Mouse (Mus musculus) brain, embryonic 14.5 days (tissue): ENCODE results near the gene Mib2.

Experiments
- CTCF ChIP-seq: fragments of 200-500 bp; IDR thresholded peaks from 2 replicates; pipeline ENCODE4 v1.5.1; 2012; ENCODE audit warnings: inconsistent platforms, mild to moderate bottlenecking, moderate library complexity, borderline replicate concordance; ENCODE audit not compliant: insufficient read depth, insufficient read length; ENCODE audit errors: extremely low read depth
- POLR2A ChIP-seq: fragments of 200-500 bp; IDR thresholded peaks from 2 replicates; pipeline ENCODE4 v1.6.1; 2012; ENCODE audit warnings: mild to moderate bottlenecking, inconsistent platforms, borderline replicate concordance; ENCODE audit not compliant: poor library complexity, insufficient read depth, insufficient read length, severe bottlenecking; ENCODE audit errors: extremely low read depth

- no peak for TF ChIP-seq POLR2A
- TF ChIP-seq CTCF = no peak
Observed at GRCm38 (mm10) chr4:155613264-155613663, 55.7 kb downstream of the Mib2 start.
